Mouse (Mus musculus): ENCODE data around the gene Zglp1. TPM values are rescaled to one million over a fixed set of nuclear protein-coding genes. Genes with fewer than 3 reads are reported as not detected.

Zglp1 gene
- polyA plus RNA-seq, 1 experiment from 2014 or later: 0.86 TPM

DNA sequence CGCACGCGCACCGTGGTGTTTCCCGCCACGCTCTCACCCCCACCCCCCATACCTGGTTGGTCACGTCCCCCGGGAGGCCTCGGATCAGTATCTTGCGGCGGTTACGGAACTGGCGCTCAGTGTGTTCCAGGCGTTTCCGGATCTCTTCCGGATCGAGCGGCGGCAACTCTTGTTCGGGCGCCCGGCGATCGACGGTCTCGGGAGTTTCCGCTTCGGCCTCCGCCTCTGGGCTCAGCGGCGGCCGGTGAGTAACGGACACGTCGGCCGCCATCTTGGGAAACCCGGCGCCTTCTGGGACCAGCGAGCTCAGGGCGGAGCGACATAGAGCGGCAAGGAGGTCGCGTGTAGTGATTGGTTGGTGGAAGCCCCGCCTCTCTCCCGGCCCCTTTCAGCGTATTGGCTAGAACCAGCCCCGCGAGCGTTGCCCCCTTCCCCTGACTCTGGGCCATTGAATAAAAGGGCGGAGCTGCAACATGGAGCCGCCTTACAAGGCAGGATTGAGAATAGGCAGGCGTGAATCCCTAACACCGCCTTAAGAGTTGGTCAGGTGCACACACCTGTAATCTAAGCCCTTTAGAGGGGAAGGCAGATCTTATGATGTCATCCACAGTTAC lies 24.9 kb upstream of the Zglp1 start, which contains the start of the genes Gm38431 and Raver1:
Gm38431 (minus strand) TSS at position 291 of the 614 bp plus-strand sequence.
Raver1 (minus strand) TSS at position 302 of the 614 bp plus-strand sequence.
- no peaks in the 10 kb centered on the region for H3K9me3 ChIP-seq
- peak; percentile 100 for ATAC-seq (replicated peaks)
- H3K27me3 ChIP-seq (replicated peaks): no peaks in the 10 kb centered on the region
- WGBS: under 1% methylated on average over 54 of the region's 54 CpGs
- peak within 1 kb of the TSS; percentile 95 for H3K27ac ChIP-seq
- H3K9ac ChIP-seq: peak within 1 kb of the TSS; percentile 67
- peak within 1 kb of the TSS; percentile 78 for H3K4me3 ChIP-seq
- peaks cover 18% of the 10 kb centered on the region for H3K36me3 ChIP-seq (replicated peaks)
- H3K4me1 ChIP-seq: peaks cover 25% of the 10 kb centered on the region
- peak within 1 kb of the TSS; percentile 89 for H3K4me2 ChIP-seq

DNA sequence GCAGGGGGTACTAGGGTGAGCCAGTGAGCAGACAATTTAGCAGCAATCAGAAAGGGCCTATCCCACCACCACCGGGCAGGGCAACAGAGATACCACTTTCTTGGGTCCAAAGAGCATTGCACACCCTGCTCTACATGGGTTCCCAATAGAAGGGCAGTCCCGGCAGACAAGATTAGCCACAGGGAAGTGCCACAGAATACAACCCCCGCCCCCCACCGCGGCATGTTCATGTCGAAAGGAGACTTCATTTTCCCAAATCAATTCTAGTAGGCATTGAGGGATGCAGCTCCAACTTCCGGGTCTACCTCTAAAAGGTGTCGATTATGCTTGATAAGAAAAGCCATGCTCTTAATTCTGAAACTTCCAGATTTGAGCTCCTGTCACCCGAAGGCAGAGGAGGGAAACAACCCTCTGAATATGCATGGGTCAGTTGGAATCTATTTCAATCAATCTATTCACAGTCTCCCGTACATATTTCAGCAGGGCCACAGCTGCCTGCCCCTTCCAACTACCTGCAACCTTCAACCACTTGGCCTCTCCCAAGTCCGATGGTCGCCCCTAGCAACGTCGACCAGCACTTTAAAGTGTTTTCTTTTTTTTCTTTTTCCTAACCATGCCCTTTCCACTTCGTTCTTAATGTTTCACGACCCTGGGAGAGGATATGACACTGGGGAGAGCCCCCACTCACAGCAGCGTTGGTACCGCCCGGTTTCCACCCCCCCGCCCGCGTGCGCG lies 24.2 kb upstream of the Zglp1 start:
- WGBS: 3% methylated on average over 24 of the region's 24 CpGs
- peak overlapping the region; percentile 78 for H3K4me3 ChIP-seq
- ATAC-seq (replicated peaks): peak; percentile 46
- peak overlapping the region; percentile 95 for H3K27ac ChIP-seq
- H3K4me1 ChIP-seq: peaks cover 25% of the 10 kb centered on the region
- no peaks in the 10 kb centered on the region for H3K27me3 ChIP-seq (replicated peaks)
- peaks cover 21% of the 10 kb centered on the region for H3K36me3 ChIP-seq (replicated peaks)
- peak overlapping the region; percentile 89 for H3K4me2 ChIP-seq
- H3K9me3 ChIP-seq: no peaks in the 10 kb centered on the region
- peak overlapping the region; percentile 67 for H3K9ac ChIP-seq

DNA sequence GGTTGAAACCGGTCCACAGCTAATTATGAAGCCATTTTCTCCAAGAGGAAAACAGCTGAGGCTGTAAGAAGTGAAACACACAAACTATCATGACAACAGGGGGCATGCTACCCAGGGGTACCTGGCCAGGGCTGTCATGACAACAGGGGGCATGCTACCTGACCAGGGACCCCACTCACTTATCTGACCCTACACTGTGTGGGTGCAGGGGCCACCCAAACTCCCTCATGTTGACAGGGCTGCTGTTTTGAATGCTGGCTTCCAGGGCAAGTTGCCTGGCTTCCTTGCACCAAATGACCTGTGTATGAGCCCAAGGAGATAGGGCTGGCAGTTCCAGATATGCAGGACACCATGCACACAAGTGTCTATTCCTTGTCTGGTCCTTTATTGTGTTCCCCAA lies 23.6 kb upstream of the Zglp1 start:
- Histone ChIP-seq H3K36me3 (replicated peaks) (peaks cover 27% of the 10 kb centered on the region), H3K9ac (peak overlapping the region; percentile 67), H3K4me2 (peak overlapping the region; percentile 89), H3K4me1 (peaks cover 25% of the 10 kb centered on the region), H3K27me3 (replicated peaks) (no peaks in the 10 kb centered on the region), H3K4me3 (peak overlapping the region; percentile 78), H3K9me3 (no peaks in the 10 kb centered on the region), H3K27ac (no peak overlapping the region)
- no peak for ATAC-seq (replicated peaks)
- WGBS: 96% methylated on average over 1 of the region's 1 CpGs

DNA sequence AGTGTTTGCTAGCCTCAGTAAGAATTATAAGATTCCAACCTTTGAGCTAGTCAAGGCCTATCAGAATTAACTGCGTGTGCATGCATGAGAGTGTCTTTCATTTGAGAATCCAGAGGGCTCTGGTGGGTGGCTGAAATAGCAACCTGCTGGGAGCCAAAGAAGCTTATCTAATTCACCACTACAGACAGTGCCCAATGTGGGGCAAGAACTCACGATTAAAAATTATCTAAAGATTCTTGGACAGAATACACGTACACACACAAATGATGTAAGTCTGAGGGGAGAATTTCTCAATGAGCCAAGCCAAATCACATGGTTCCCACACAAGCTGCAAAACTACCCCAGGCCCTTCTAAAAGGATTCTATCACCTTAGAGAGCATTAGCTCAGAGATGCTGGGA lies 16.4 kb upstream of the Zglp1 start:
- Histone ChIP-seq H3K36me3 (replicated peaks) (peaks cover 66% of the 10 kb centered on the region), H3K9me3 (no peaks in the 10 kb centered on the region), H3K9ac (no peak overlapping the region), H3K27me3 (replicated peaks) (no peaks in the 10 kb centered on the region), H3K4me3 (no peak overlapping the region), H3K4me1 (0 out of 2 replicates have a peak, but pooled peaks cover 4% of the 10 kb centered on the region), H3K27ac (no peak overlapping the region), H3K4me2 (no peak overlapping the region)
- ATAC-seq (replicated peaks): no peak
- WGBS: 70% methylated on average over 3 of the region's 3 CpGs

DNA sequence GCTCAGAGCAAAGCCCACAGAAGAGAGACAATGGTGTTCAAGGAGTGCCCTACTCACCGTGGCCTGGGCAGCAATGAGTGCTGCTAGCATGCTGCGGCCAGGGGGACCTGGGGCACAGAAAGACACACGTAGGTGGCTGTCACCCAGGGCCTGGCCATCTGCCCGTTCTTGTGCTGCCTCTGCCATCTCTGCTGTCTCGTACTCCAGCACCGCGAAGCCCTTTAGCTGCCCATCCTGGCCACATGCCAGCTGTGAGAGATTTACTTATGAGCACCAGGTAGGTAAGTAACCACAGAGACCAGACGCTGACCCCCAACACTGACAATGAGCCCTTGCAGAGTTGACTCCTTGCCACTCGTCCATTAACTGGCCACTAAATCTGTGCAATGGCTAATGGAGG lies 14.2 kb upstream of the Zglp1 start:
- no peaks in the 10 kb centered on the region for H3K9me3 ChIP-seq
- no peak overlapping the region for H3K27ac ChIP-seq
- H3K4me2 ChIP-seq: no peak overlapping the region
- H3K4me1 ChIP-seq: no peaks in the 10 kb centered on the region
- no peaks in the 10 kb centered on the region for H3K27me3 ChIP-seq (replicated peaks)
- H3K9ac ChIP-seq: no peak overlapping the region
- no peak for ATAC-seq (replicated peaks)
- H3K36me3 ChIP-seq (replicated peaks): peaks cover 68% of the 10 kb centered on the region
- WGBS: 87% methylated on average over 9 of the region's 9 CpGs
- no peak overlapping the region for H3K4me3 ChIP-seq

DNA sequence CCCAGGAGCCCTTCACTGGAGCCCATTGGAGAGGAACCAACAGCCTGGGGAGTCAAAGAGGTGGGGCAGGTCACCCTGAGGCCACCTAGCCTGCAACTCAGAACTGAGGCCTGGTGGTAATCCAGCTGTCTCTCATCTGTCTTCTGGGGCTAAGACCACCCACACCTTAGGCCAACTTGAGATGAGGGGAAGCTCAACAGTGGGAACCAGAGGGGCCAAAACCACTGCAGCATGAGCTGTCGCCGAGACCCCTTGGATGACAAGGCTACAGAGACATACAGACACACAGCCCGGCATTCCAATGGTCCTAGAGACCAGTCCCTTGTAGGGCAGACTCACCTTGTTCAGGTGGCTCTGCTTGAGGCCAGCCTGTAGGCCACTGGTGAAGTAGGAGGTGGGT lies 8.7 kb upstream of the Zglp1 start:
- no peak for ATAC-seq (replicated peaks)
- Histone ChIP-seq H3K9me3 (no peaks in the 10 kb centered on the region), H3K27ac (no peak overlapping the region), H3K4me1 (peaks cover 22% of the 10 kb centered on the region), H3K4me3 (no peak overlapping the region), H3K27me3 (replicated peaks) (no peaks in the 10 kb centered on the region), H3K36me3 (replicated peaks) (peaks cover 39% of the 10 kb centered on the region), H3K4me2 (no peak overlapping the region), H3K9ac (no peak overlapping the region)
- 91% methylated on average over 3 of the region's 3 CpGs for WGBS

DNA sequence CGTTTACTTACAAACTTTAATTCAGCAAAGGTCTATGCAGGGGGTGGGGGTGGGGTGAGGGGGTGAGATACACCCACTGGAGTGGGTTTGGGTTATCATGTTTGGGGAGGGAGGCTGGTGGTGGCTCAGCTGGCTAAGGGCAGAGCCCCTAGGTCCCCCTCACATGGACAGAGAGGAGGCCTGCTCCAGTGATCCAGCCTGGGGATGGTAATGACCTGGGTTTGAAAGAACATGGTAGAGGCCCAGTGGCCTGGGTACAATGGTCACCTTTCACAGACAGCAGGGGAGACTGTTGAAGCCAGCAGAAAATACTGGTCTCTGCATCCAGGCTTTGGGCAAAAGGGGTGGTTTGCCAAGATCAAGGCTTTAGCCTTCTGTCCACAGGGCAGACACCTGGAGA lies 7.3 kb upstream of the Zglp1 start:
- H3K27ac ChIP-seq: 0 out of 2 replicates have a peak overlapping the region, but pooled peaks have one; percentile 65
- H3K9ac ChIP-seq: no peak overlapping the region
- no peaks in the 10 kb centered on the region for H3K27me3 ChIP-seq (replicated peaks)
- H3K4me1 ChIP-seq: peaks cover 22% of the 10 kb centered on the region
- H3K9me3 ChIP-seq: no peaks in the 10 kb centered on the region
- WGBS: 88% methylated on average over 1 of the region's 1 CpGs
- H3K4me3 ChIP-seq: no peak overlapping the region
- H3K36me3 ChIP-seq (replicated peaks): peaks cover 25% of the 10 kb centered on the region
- no peak overlapping the region for H3K4me2 ChIP-seq
- no peak for ATAC-seq (replicated peaks)

DNA sequence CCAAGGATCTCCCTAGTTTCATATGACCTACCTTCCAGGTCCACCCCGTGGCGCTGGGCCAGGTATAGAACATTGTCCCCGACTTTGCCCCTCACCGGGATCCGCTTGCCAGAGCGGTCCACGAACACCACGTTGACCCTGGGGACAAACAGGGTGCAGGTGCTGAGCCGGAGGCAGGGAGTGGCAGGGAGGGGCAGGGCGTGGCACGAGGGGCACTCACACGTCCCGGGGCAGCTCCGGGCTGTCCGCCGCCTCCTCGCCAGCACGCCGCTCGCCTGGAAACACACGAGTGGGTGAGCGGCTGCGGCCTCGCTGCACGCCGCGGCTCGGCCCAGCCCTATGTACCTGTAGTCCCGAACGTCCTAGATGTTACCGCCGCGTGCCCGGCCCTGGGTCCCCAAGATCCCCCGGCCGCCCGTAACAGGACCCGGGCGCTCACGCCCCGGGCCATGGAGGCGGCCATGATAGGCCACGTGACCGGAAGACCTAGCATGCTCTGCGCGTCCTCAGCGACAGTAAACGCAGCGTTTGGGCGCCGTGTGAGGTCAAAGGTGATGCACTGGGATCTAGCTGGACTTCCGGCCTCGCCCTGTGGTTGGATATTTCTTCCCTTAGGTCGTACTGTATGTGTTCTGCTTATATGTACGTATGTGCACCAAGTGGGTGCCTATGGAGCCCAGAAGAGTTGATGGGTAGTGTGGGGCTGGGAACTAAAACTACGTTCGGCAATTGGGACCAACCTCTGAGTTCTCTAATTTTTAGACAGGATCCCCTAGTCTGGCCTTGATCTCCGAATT lies 6.3 kb upstream of the Zglp1 start, which contains the start of the genes Gm49373 and Fdx1l:
Gm49373 (minus strand) TSS at position 53 of the 797 bp plus-strand sequence.
Fdx1l (minus strand) TSS at position 571 of the 797 bp plus-strand sequence.
- ATAC-seq (replicated peaks): peak; percentile 95
- Histone ChIP-seq H3K27ac (peak within 1 kb of the TSS; percentile 65), H3K27me3 (replicated peaks) (no peaks in the 10 kb centered on the region), H3K9ac (peak within 1 kb of the TSS; percentile 73), H3K36me3 (replicated peaks) (peaks cover 19% of the 10 kb centered on the region), H3K4me2 (peak within 1 kb of the TSS; percentile 84), H3K4me1 (peaks cover 22% of the 10 kb centered on the region), H3K9me3 (no peaks in the 10 kb centered on the region), H3K4me3 (peak within 1 kb of the TSS; percentile 75)
- 3% methylated on average over 58 of the region's 58 CpGs for WGBS

DNA sequence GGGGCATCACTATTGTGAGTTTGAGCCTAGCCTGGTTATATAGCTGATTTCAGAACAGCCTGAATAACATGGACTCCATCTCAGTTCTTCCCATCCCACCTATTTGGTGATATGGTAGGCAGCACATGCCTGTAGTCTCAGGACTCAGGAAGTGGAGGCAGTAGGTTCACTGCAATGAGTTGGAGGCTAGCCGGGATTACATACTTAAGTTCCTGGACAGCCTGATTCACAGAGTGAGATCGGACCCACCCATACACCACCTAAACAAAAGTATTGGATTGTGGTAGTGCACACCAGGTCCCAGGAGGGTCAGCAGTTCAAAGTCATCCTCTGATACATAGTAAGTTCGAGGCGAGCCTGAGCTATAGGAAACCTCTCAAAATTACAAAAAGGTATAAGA lies 5.7 kb upstream of the Zglp1 start:
- Histone ChIP-seq H3K4me2 (peak overlapping the region; percentile 84), H3K27me3 (replicated peaks) (no peaks in the 10 kb centered on the region), H3K36me3 (replicated peaks) (peaks cover 18% of the 10 kb centered on the region), H3K9me3 (no peaks in the 10 kb centered on the region), H3K4me3 (peak overlapping the region; percentile 75), H3K4me1 (peaks cover 22% of the 10 kb centered on the region), H3K9ac (peak overlapping the region; percentile 73), H3K27ac (no peak overlapping the region)
- peak; percentile 29 for ATAC-seq (replicated peaks)
- 22% methylated on average over 4 of the region's 4 CpGs for WGBS

DNA sequence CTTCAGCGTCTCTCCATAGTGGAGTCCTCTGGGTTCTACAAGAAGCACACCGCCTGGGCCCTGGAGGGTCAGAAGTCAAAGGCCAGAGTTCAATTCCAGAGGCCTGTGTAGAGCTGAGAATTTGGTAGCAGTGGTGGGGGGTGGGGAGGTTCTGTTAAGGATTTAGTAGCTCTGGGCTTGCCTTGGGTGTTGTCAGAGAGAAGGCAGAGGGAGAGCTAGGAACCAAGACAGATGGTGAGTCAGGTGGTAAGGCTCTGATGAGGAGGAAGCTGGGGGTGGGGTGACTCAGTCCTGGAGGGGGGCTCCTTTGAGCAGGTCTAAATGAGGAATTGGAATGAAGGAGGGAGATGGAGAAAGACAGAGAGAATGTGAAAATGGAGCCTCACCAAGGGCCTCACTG lies 4.0 kb downstream of the Zglp1 start:
- Histone ChIP-seq H3K36me3 (replicated peaks) (peaks cover 24% of the 10 kb centered on the region), H3K9ac (no peak overlapping the region), H3K27ac (no peak overlapping the region), H3K9me3 (no peaks in the 10 kb centered on the region), H3K4me3 (no peak overlapping the region), H3K4me1 (no peaks in the 10 kb centered on the region), H3K27me3 (replicated peaks) (no peaks in the 10 kb centered on the region), H3K4me2 (no peak overlapping the region)
- no peak for ATAC-seq (replicated peaks)
- 93% methylated on average over 2 of the region's 2 CpGs for WGBS

DNA sequence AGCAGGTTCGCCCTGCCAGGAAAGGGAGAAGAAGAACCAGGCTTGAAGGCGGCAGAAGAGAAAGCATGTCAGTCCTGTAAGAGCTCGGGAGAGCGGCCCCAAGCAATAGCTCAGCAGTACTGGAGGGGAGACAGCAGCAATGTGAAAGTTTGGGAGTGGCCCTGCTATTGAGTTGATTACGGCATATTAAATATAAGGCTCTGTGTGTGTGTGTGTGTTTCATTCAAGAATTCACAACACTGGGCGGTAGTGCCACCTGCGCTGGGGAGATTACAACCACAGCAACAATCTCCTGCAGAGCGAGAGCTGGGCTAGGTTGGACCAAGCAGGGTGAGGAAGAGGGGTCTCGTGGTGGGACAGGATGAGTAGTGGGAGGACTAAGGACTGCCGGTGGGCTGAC lies 15.3 kb downstream of the Zglp1 start:
- ATAC-seq (replicated peaks): no peak
- Histone ChIP-seq H3K4me3 (no peak overlapping the region), H3K9ac (no peak overlapping the region), H3K4me1 (no peaks in the 10 kb centered on the region), H3K4me2 (no peak overlapping the region), H3K27ac (no peak overlapping the region), H3K9me3 (no peaks in the 10 kb centered on the region), H3K36me3 (replicated peaks) (no peaks in the 10 kb centered on the region), H3K27me3 (replicated peaks) (no peaks in the 10 kb centered on the region)
- WGBS: 71% methylated on average over 10 of the region's 10 CpGs

DNA sequence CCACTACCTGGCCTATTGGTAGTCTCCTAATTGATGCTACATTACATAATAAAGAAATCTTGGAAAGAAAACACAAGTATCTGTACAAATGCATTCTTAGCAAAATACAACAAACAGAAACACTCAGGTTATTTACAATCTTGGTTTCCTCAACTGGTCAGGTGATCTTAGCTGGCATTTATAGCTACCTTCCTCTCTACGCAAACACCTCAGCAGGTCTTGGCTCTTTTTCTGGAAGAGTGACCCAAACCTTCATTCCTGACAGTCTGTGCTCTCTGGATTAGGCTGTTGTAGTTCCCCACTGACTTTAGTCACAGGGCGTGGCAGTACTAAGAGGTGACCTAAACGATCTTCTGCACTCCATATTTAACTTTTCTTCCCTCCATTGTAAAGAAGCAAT lies 21.7 kb downstream of the Zglp1 start:
- no peak for ATAC-seq (replicated peaks)
- H3K4me3 ChIP-seq: no peak overlapping the region
- 84% methylated on average over 3 of the region's 3 CpGs for WGBS

More for the DNA sequence above, 21.7 kb downstream of the Zglp1 start:
- Histone ChIP-seq H3K4me2 (no peak overlapping the region), H3K9ac (no peak overlapping the region), H3K27me3 (replicated peaks) (peaks cover 4% of the 10 kb centered on the region), H3K27ac (no peak overlapping the region), H3K36me3 (replicated peaks) (no peaks in the 10 kb centered on the region), H3K9me3 (no peaks in the 10 kb centered on the region), H3K4me1 (no peaks in the 10 kb centered on the region)
